Mouse (Mus musculus) cerebellum, adult 2 months (tissue): Measurements from ENCODE around the gene Anks1b. TPM values are rescaled to one million over a fixed set of nuclear protein-coding genes. Genes with fewer than 3 reads are reported as not detected.

Experiments used
- DNase-seq, 2 experiments: peaks; one replicate each; pipeline ENCODE4 v3.0.0; 2021
- H3K27ac ChIP-seq: fragments of 200-500 bp; 2 replicates; pipeline ENCODE4 v1.5.1; 2012; ENCODE audit warnings: low read length, control low read depth, inconsistent platforms; ENCODE audit not compliant: insufficient read depth
- H3K27me3 ChIP-seq: fragments of 200-500 bp; 2 replicates; pipeline ENCODE4 v1.6.1; 2012; ENCODE audit warnings: inconsistent platforms, mild to moderate bottlenecking, low read length, moderate library complexity; ENCODE audit not compliant: control insufficient read depth, insufficient read depth
- H3K4me1 ChIP-seq: fragments of 200-500 bp; 2 replicates; pipeline ENCODE4 v1.6.1; 2011; ENCODE audit warnings: low read length; ENCODE audit not compliant: control insufficient read depth, insufficient read depth
- H3K4me3 ChIP-seq: fragments of 200-500 bp; replicated peaks from 2 replicates; pipeline ENCODE3; 2011; ENCODE audit warnings: mild to moderate bottlenecking, low read depth, low read length, control low read depth; ENCODE audit not compliant: insufficient read depth
- CTCF ChIP-seq: fragments of 200-500 bp; IDR thresholded peaks from 2 replicates; pipeline ENCODE4 v1.5.1; 2011; ENCODE audit warnings: low read depth, mild to moderate bottlenecking, control low read depth, low read length, moderate library complexity, borderline replicate concordance; ENCODE audit not compliant: insufficient read depth
- POLR2A ChIP-seq: fragments of 200-500 bp; IDR thresholded peaks from 2 replicates; pipeline ENCODE4 v1.6.1; 2011; ENCODE audit warnings: low read length, control low read depth, borderline replicate concordance; ENCODE audit not compliant: insufficient read depth
- WGBS: fragments of 180-500 bp; shearing (Covaris S2); methylation state at CpG from one replicate; pipeline ENCODE4 v1.1.7; 2018; 5-methylcytosine and 5-hydroxymethylcytosine counted together
- polyA plus RNA-seq: library from polyadenylated mRNA; depleted of rRNA; stranded (reverse); fragments of >200 nt; gene quantifications from 2 replicates; pipeline ENCODE4 v1.2.3, GENCODE M21; 2012

Anks1b gene
- polyA plus RNA-seq, 1 experiment, result 162 TPM

- TF ChIP-seq CTCF (no peak), POLR2A (no peak)
- no peak overlapping the region for H3K27ac ChIP-seq
- no peak overlapping the region for H3K4me3 ChIP-seq
- peaks cover 26% of the 10 kb centered on the region; the same call in 1 of the 2 replicates for H3K4me1 ChIP-seq
- WGBS, result 67% methylated on average over 10 of the region's 10 CpGs
- DNase-seq, result no peak
- H3K27me3 ChIP-seq, result no peaks in the 10 kb centered on the region
Measured at GRCm38 (mm10) chr10:90674362-90674761, 801.1 kb downstream of the Anks1b start.

- Histone ChIP-seq H3K27me3 (no peaks in the 10 kb centered on the region), H3K4me3 (no peak overlapping the region), H3K4me1 (peaks cover 8% of the 10 kb centered on the region; the same call in 1 of the 2 replicates), H3K27ac (no peak overlapping the region)
- no peak for DNase-seq
- TF ChIP-seq CTCF, result no peak
- no peak for TF ChIP-seq POLR2A
- 75% methylated on average over 3 of the region's 3 CpGs for whole genome bisulfite sequencing
Measured at GRCm38 (mm10) chr10:90677421-90677820, 804.1 kb downstream of the Anks1b start.

- no peaks in the 10 kb centered on the region for H3K4me1 ChIP-seq
- no peak for DNase-seq
- 89% methylated on average over 10 of the region's 10 CpGs for WGBS
- H3K27ac ChIP-seq, result no peak overlapping the region
- TF ChIP-seq POLR2A (no peak), CTCF (no peak)
- no peaks in the 10 kb centered on the region for H3K27me3 ChIP-seq
- no peak overlapping the region for H3K4me3 ChIP-seq
Measured at GRCm38 (mm10) chr10:90679713-90680470, 806.6 kb downstream of the Anks1b start.

- 83% methylated on average over 3 of the region's 3 CpGs for WGBS
- H3K4me1 ChIP-seq, result peaks cover 5% of the 10 kb centered on the region
- H3K27ac ChIP-seq, result no peak overlapping the region
- H3K27me3 ChIP-seq, result no peaks in the 10 kb centered on the region
- TF ChIP-seq CTCF, result no peak
- TF ChIP-seq POLR2A, result no peak
- no peak overlapping the region for H3K4me3 ChIP-seq
- no peak for DNase-seq
Measured at GRCm38 (mm10) chr10:90683813-90684212, 810.5 kb downstream of the Anks1b start.

GRCm38 (mm10) chr10:90685367-90685766 lies 812.1 kb downstream of the Anks1b start:
- peaks cover 11% of the 10 kb centered on the region for H3K4me1 ChIP-seq
- DNase-seq, result no peak
- TF ChIP-seq POLR2A (no peak), CTCF (no peak)
- 77% methylated on average over 4 of the region's 4 CpGs for WGBS
- H3K4me3 ChIP-seq, result no peak overlapping the region
- H3K27ac ChIP-seq, result no peak overlapping the region
- H3K27me3 ChIP-seq, result no peaks in the 10 kb centered on the region

- H3K27me3 ChIP-seq, result no peaks in the 10 kb centered on the region
- no peak for TF ChIP-seq POLR2A
- TF ChIP-seq CTCF, result no peak
- H3K4me1 ChIP-seq, result peaks cover 11% of the 10 kb centered on the region
- H3K27ac ChIP-seq, result no peak overlapping the region
- H3K4me3 ChIP-seq, result no peak overlapping the region
- DNase-seq, result no peak
- 87% methylated on average over 5 of the region's 5 CpGs for WGBS
Measured at GRCm38 (mm10) chr10:90688153-90688552, 814.8 kb downstream of the Anks1b start.

GRCm38 (mm10) chr10:90688696-90689252 lies 815.5 kb downstream of the Anks1b start:
- Histone ChIP-seq H3K27me3 (no peaks in the 10 kb centered on the region), H3K4me3 (no peak overlapping the region), H3K4me1 (peaks cover 11% of the 10 kb centered on the region), H3K27ac (0 out of 2 replicates have a peak overlapping the region, but pooled peaks have one; percentile 27)
- 46% methylated on average over 13 of the region's 13 CpGs for WGBS
- DNase-seq, result peak; percentile 45 to 59
- TF ChIP-seq POLR2A (no peak), CTCF (no peak)
